Mouse (Mus musculus) midbrain, embryonic 14.5 days (tissue): ENCODE measurements around the gene Tmem128. TPM values are rescaled to one million over a fixed set of nuclear protein-coding genes. Genes with fewer than 3 reads are reported as not detected.
A peak's percentile ranks its signal among the peaks of the same experiment; 100 is the strongest.

Source experiments
- ATAC-seq: fragments of 200-750 bp; cut with Nextera tagmentation; 2 replicates; pipeline ENCODE4 v1.8.0; 2017; ENCODE audit warnings: moderate number of reproducible peaks, moderate library complexity; ENCODE audit not compliant: low FRiP score, low TSS enrichment
- DNase-seq: peaks from one replicate; pipeline ENCODE4 v3.0.0-alpha.2; 2015
- H3K27ac ChIP-seq: fragments of 300-500 bp; sonication (generic); replicated peaks from 2 replicates; pipeline ENCODE4 v1.5.1; 2014; ENCODE audit warnings: mild to moderate bottlenecking, low read depth, low read length, moderate library complexity
- H3K27me3 ChIP-seq: fragments of 300-500 bp; sonication (generic); 2 replicates; pipeline ENCODE4 v1.6.1; 2014; ENCODE audit warnings: low read length, control low read depth, mixed read lengths; ENCODE audit not compliant: control insufficient read depth, insufficient read depth
- H3K36me3 ChIP-seq: fragments of 300-500 bp; sonication (generic); 2 replicates; pipeline ENCODE4 v1.6.1; 2014; ENCODE audit warnings: low read length, control low read depth; ENCODE audit not compliant: control insufficient read depth, insufficient read depth
- H3K4me1 ChIP-seq: fragments of 300-500 bp; sonication (generic); 2 replicates; pipeline ENCODE4 v1.6.1; 2014; ENCODE audit warnings: mild to moderate bottlenecking, antibody characterized with exemption, low read length, control low read depth; ENCODE audit not compliant: control insufficient read depth, insufficient read depth
- H3K4me2 ChIP-seq: fragments of 300-500 bp; sonication (generic); 2 replicates; pipeline ENCODE4 v1.6.1; 2014; ENCODE audit warnings: mild to moderate bottlenecking, low read length, moderate library complexity
- H3K4me3 ChIP-seq: fragments of 300-500 bp; sonication (generic); replicated peaks from 2 replicates; pipeline ENCODE4 v1.5.1; 2014; ENCODE audit warnings: low read depth, low read length
- H3K9ac ChIP-seq: fragments of 300-500 bp; sonication (generic); replicated peaks from 2 replicates; pipeline ENCODE4 v1.6.1; 2014; ENCODE audit warnings: mild to moderate bottlenecking, low read length, moderate library complexity
- H3K9me3 ChIP-seq: fragments of 300-500 bp; sonication (generic); 2 replicates; pipeline ENCODE4 v1.6.1; 2016; ENCODE audit warnings: low read length, control low read depth, mixed read lengths; ENCODE audit not compliant: control insufficient read depth
- WGBS: fragments of 180-500 bp; shearing (Covaris S2); extraction: QIAGEN DNeasy Blood & Tissue Kit; methylation state at CpG from one replicate; pipeline ENCODE4 v1.1.7; 2014; 5-methylcytosine and 5-hydroxymethylcytosine counted together
- polyA plus RNA-seq: library from polyadenylated mRNA; unstranded; fragments of >200 nt; fragmentation: Nextera tagmentation; extraction: Ambion mirVana; gene quantifications from 2 replicates; pipeline ENCODE4 v1.2.1, GENCODE M21; 2014

Tmem128 gene
- polyA plus RNA-seq, result 114 and 120 TPM in 2 replicates

- under 1% methylated on average over 40 of the region's 40 CpGs for WGBS
- H3K4me2 ChIP-seq, result peak within 1 kb of the TSS; percentile 87
- H3K9me3 ChIP-seq, result no peaks in the 10 kb centered on the region
- no peaks in the 10 kb centered on the region for H3K27me3 ChIP-seq
- ATAC-seq, result peak; percentile 78
- H3K4me1 ChIP-seq, result peaks cover 6% of the 10 kb centered on the region; the same call in 1 of the 2 replicates
- peak; percentile 89 for DNase-seq
- H3K36me3 ChIP-seq, result peaks cover 29% of the 10 kb centered on the region
- peak within 1 kb of the TSS; percentile 85 for H3K4me3 ChIP-seq
- H3K9ac ChIP-seq, result peak within 1 kb of the TSS; percentile 88
- peak within 1 kb of the TSS; percentile 87 for H3K27ac ChIP-seq
Measured at GRCm38 (mm10) chr5:38260107-38260682, at the start of gene Tmem128. Gene Tmem128 (plus strand): TSS chr5:38260185.

DNA sequence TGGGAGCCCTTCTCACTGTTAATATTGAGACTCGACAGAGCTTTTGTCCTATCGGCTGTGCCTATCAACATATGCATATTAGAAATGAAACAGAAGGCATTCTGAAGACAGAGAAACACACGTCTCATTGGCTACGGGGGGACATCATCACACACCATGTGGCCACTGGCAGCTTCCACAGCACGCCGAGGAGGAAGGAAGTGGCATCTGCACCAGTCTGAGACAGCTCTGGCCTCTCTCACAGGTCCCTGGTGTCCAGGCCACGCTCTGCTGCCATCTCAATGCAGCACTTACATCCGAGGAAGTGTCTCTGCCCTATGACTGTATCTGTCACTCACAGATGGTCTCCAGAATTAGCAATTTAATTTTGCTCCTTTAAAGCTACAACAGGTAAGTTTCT, 48.3 kb upstream of the Tmem128 start:
- no peak for ATAC-seq
- Histone ChIP-seq H3K9ac (no peak overlapping the region), H3K36me3 (peaks cover 88% of the 10 kb centered on the region), H3K4me2 (no peak overlapping the region), H3K27ac (no peak overlapping the region), H3K4me1 (no peaks in the 10 kb centered on the region), H3K9me3 (no peaks in the 10 kb centered on the region), H3K27me3 (no peaks in the 10 kb centered on the region), H3K4me3 (no peak overlapping the region)
- 91% methylated on average over 8 of the region's 8 CpGs for WGBS
- no peak for DNase-seq

GRCm38 (mm10) chr5:38213009-38213408, 47.0 kb upstream of the Tmem128 start:
- H3K4me3 ChIP-seq, result no peak overlapping the region
- no peaks in the 10 kb centered on the region for H3K4me1 ChIP-seq
- WGBS, result 91% methylated on average over 6 of the region's 6 CpGs
- no peaks in the 10 kb centered on the region for H3K27me3 ChIP-seq
- no peaks in the 10 kb centered on the region for H3K9me3 ChIP-seq
- H3K4me2 ChIP-seq, result no peak overlapping the region
- no peak for DNase-seq
- ATAC-seq, result no peak
- peaks cover 86% of the 10 kb centered on the region for H3K36me3 ChIP-seq
- no peak overlapping the region for H3K27ac ChIP-seq
- H3K9ac ChIP-seq, result no peak overlapping the region

- Histone ChIP-seq H3K9me3 (no peaks in the 10 kb centered on the region), H3K4me3 (peak overlapping the region; percentile 84), H3K36me3 (peaks cover 20% of the 10 kb centered on the region), H3K27me3 (no peaks in the 10 kb centered on the region), H3K9ac (peak overlapping the region; percentile 88), H3K4me2 (peak overlapping the region; percentile 89), H3K27ac (peak overlapping the region; percentile 84), H3K4me1 (peaks cover 16% of the 10 kb centered on the region)
- no peak for DNase-seq
- ATAC-seq, result peak; percentile 77
- 1% methylated on average over 35 of the region's 35 CpGs for WGBS
Measured at GRCm38 (mm10) chr5:38219771-38220307, 40.1 kb upstream of the Tmem128 start.

DNA sequence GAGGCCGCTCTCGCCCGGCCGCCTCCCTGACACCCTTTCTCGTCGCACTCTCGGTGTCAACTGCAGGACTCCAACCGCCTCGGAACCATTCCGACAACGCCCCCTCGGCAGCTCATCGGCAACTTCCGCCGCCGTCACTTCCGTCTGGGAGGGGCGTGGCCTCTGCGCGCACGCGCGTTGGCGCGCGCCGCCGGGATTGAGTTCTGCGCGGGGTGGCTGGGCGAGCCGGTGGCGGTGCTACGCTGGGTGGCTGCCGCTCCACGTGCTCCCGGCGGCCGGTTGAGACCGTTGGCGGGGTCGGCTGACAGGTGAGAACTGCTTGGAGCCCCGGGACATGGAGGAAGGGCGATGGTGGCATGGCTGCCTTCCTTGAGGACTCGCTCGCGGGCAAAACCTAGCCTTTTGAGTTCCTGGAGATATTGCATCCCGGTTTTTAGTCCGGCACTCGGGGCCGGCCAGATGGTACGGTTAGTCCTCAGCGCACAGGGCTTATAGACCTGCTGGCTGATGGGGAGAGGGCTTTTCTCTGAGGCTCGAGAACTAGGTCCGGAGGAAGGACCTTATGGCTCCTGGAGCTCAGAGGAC, 39.6 kb upstream of the Tmem128 start, which contains the start of the genes Zbtb49 and Lyar:
Zbtb49 (minus strand) TSS at position 130 of the 585 bp plus-strand sequence.
Lyar (plus strand) TSS at position 143 of the 585 bp plus-strand sequence.
- DNase-seq, result peak; percentile 97
- peak within 1 kb of the TSS; percentile 88 for H3K9ac ChIP-seq
- H3K4me3 ChIP-seq, result peak within 1 kb of the TSS; percentile 84
- peak within 1 kb of the TSS; percentile 84 for H3K27ac ChIP-seq
- H3K9me3 ChIP-seq, result no peaks in the 10 kb centered on the region
- H3K4me2 ChIP-seq, result peak within 1 kb of the TSS; percentile 89
- H3K4me1 ChIP-seq, result peaks cover 16% of the 10 kb centered on the region
- peak; percentile 92 for ATAC-seq
- no peaks in the 10 kb centered on the region for H3K27me3 ChIP-seq
- under 1% methylated on average over 54 of the region's 55 CpGs for WGBS
- H3K36me3 ChIP-seq, result peaks cover 19% of the 10 kb centered on the region

- Histone ChIP-seq H3K9ac (no peak overlapping the region), H3K4me3 (no peak overlapping the region), H3K27ac (no peak overlapping the region), H3K36me3 (peaks cover 40% of the 10 kb centered on the region), H3K4me2 (no peak overlapping the region), H3K27me3 (no peaks in the 10 kb centered on the region), H3K4me1 (no peaks in the 10 kb centered on the region), H3K9me3 (no peaks in the 10 kb centered on the region)
- WGBS, result 67% methylated on average over 4 of the region's 4 CpGs
- ATAC-seq, result no peak
- DNase-seq, result peak; percentile 60
Measured at GRCm38 (mm10) chr5:38235422-38235821, 24.6 kb upstream of the Tmem128 start.

DNA sequence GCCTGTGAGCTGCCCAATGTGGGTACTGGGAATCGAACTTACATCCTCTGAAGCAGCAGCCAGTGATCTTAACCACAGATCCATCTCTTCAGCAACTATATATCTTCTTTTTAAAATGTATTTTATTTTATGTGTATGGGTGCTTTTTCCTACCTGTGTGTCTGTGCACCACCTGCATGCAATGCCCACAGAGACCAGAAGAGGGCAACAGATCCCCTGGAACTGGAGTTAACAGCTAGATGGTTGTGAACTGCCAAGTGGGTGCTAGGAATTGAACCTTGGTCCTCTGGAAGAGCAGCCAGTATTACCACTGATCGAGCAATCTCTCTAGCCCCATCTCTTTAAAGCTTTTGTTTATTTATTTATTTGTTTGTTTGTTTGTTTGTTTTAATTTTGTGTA, 23.4 kb upstream of the Tmem128 start:
- no peak overlapping the region for H3K4me3 ChIP-seq
- H3K9me3 ChIP-seq, result no peaks in the 10 kb centered on the region
- 96% methylated on average over 2 of the region's 2 CpGs for WGBS
- no peak overlapping the region for H3K4me2 ChIP-seq
- no peaks in the 10 kb centered on the region for H3K4me1 ChIP-seq
- no peak for ATAC-seq
- no peak for DNase-seq
- H3K27ac ChIP-seq, result no peak overlapping the region
- H3K36me3 ChIP-seq, result peaks cover 30% of the 10 kb centered on the region
- H3K27me3 ChIP-seq, result no peaks in the 10 kb centered on the region
- no peak overlapping the region for H3K9ac ChIP-seq

- 27% methylated on average over 5 of the region's 5 CpGs for WGBS
- no peak overlapping the region for H3K4me3 ChIP-seq
Measured at GRCm38 (mm10) chr5:38240727-38241472, 19.1 kb upstream of the Tmem128 start.

More at GRCm38 (mm10) chr5:38240727-38241472, 19.1 kb upstream of the Tmem128 start:
- ATAC-seq (no peak), DNase-seq (peak; percentile 6)
- H3K27me3 ChIP-seq, result no peaks in the 10 kb centered on the region
- H3K27ac ChIP-seq, result no peak overlapping the region
- H3K4me1 ChIP-seq, result no peaks in the 10 kb centered on the region
- no peaks in the 10 kb centered on the region for H3K36me3 ChIP-seq
- no peak overlapping the region for H3K4me2 ChIP-seq
- H3K9ac ChIP-seq, result no peak overlapping the region
- no peaks in the 10 kb centered on the region for H3K9me3 ChIP-seq
